Mouse (Mus musculus) liver, embryonic 14.5 days (tissue): ENCODE data around the gene Tes. TPM values are rescaled to one million over a fixed set of nuclear protein-coding genes. Genes with fewer than 3 reads are reported as not detected.

Experiments used
- ATAC-seq: fragments of 200-750 bp; cut with Nextera tagmentation; 2 replicates; pipeline ENCODE4 v1.8.0; 2017; ENCODE audit warnings: moderate number of reproducible peaks, mild to moderate bottlenecking, moderate library complexity; ENCODE audit not compliant: insufficient read depth
- DNase-seq, 3 experiments: peaks; one replicate each; pipeline ENCODE4 v3.0.0-alpha.2; 2012 to 2013; ENCODE audit warnings: low read depth in 3 of 3, low spot score in 3 of 3
- H3K27ac ChIP-seq: fragments of 300-500 bp; sonication (generic); 2 replicates; pipeline ENCODE4 v1.5.1; 2014; ENCODE audit warnings: moderate library complexity, mild to moderate bottlenecking, control low read depth, inconsistent platforms
- H3K27me3 ChIP-seq: fragments of 300-500 bp; sonication (generic); 2 replicates; pipeline ENCODE4 v1.6.1; 2014; ENCODE audit warnings: mild to moderate bottlenecking, low read length, moderate library complexity; ENCODE audit not compliant: control insufficient read depth, insufficient read depth
- H3K36me3 ChIP-seq: fragments of 300-500 bp; sonication (generic); replicated peaks from 2 replicates; pipeline ENCODE4 v1.6.1; 2014; ENCODE audit warnings: low read depth; ENCODE audit not compliant: control insufficient read depth, insufficient read depth
- H3K4me1 ChIP-seq, 2 experiments: fragments of 200-500 bp in 1 of 2; fragments of 300-500 bp in 1 of 2; sonication (generic) in 1 of 2; replicated peaks; 2 replicates each; pipeline ENCODE4 v1.6.1; 2012 to 2014; ENCODE audit warnings: antibody characterized with exemption in 1 of 2, inconsistent platforms in 1 of 2, low read length in 1 of 2; ENCODE audit not compliant: control insufficient read depth in 2 of 2, insufficient read depth in 2 of 2
- H3K4me2 ChIP-seq: fragments of 300-500 bp; sonication (generic); 2 replicates; pipeline ENCODE4 v1.6.1; 2014; ENCODE audit warnings: low read depth, mild to moderate bottlenecking, control low read depth, moderate library complexity
- H3K4me3 ChIP-seq, 2 experiments: fragments of 200-500 bp in 1 of 2; fragments of 300-500 bp in 1 of 2; sonication (generic) in 1 of 2; 2 replicates each; pipeline ENCODE4 v1.5.1; 2012 to 2014; ENCODE audit warnings: low read depth in 2 of 2, low read length in 2 of 2, mild to moderate bottlenecking in 2 of 2, control low read depth in 1 of 2, inconsistent platforms in 1 of 2, moderate library complexity in 1 of 2; ENCODE audit not compliant: insufficient read depth in 1 of 2
- H3K9ac ChIP-seq: fragments of 300-500 bp; sonication (generic); replicated peaks from 2 replicates; pipeline ENCODE4 v1.6.1; 2014; ENCODE audit warnings: mild to moderate bottlenecking, control low read depth, moderate library complexity
- H3K9me3 ChIP-seq: fragments of 300-500 bp; sonication (generic); 2 replicates; pipeline ENCODE4 v1.6.1; 2016; ENCODE audit warnings: low read length, mixed read lengths; ENCODE audit not compliant: control insufficient read depth
- CTCF ChIP-seq: IDR thresholded peaks from 2 replicates; pipeline ENCODE4 v1.5.1; 2016; ENCODE audit warnings: antibody characterized with exemption, low read depth, control low read depth
- EP300 ChIP-seq: IDR thresholded peaks from 2 replicates; pipeline ENCODE4 v1.6.1; 2016; ENCODE audit warnings: antibody characterized with exemption, low read depth
- WGBS: fragments of 180-500 bp; shearing (Covaris S2); extraction: QIAGEN DNeasy Blood & Tissue Kit; methylation state at CpG from one replicate; pipeline ENCODE4 v1.1.7; 2014; ENCODE audit not compliant: insufficient replicate concordance; 5-methylcytosine and 5-hydroxymethylcytosine counted together
- polyA plus RNA-seq, 2 experiments: library from polyadenylated mRNA; depleted of rRNA in 1 of 2; stranded (reverse) in 1 of 2; unstranded in 1 of 2; fragments of >200 nt; fragmentation: Nextera tagmentation in 1 of 2; extraction: Ambion mirVana in 1 of 2; gene quantifications; 2 replicates each; pipeline versions ENCODE4 v1.2.1 to v1.2.3; 2012 to 2014

The Tes gene
- polyA plus RNA-seq, 2 experiments: 2.6 to 4.5 TPM

- Histone ChIP-seq H3K27me3 (no peaks in the 10 kb centered on the region), H3K27ac (no peak overlapping the region), H3K36me3 (no peaks in the 10 kb centered on the region), H3K9ac (no peak overlapping the region), H3K4me1 (no peaks in the 10 kb centered on the region), H3K4me2 (no peak overlapping the region), H3K4me3 (no peak overlapping the region), H3K9me3 (no peaks in the 10 kb centered on the region)
- ATAC-seq: no peak
- no peak for DNase-seq
- TF ChIP-seq EP300: no peak
- no peak for TF ChIP-seq CTCF
- 40% methylated on average over 3 of the region's 3 CpGs for WGBS
Measured at GRCm38 (mm10) chr6:17152551-17152950, 87.6 kb downstream of the Tes start.

Other genes with a start within 250 kb of the Tes start
- 3.6 and 4.0 TPM in 2 replicates for gene Tfec, start 166.7 kb upstream of the Tes start, polyA plus RNA-seq (2012; rRNA removed)
- gene Tfec, start 166.7 kb upstream of the Tes start, polyA plus RNA-seq (2014; fragmentation: Nextera tagmentation; extraction: Ambion mirVana): 3.7 and 4.7 TPM in 2 replicates
- gene Cav2, start 216.0 kb downstream of the Tes start, polyA plus RNA-seq (2012; rRNA removed): 0.61 and 0.87 TPM in 2 replicates
- gene Cav2, start 216.0 kb downstream of the Tes start, polyA plus RNA-seq (2014; fragmentation: Nextera tagmentation; extraction: Ambion mirVana): 2.2 and 2.6 TPM in 2 replicates
- gene Cav1, start 241.2 kb downstream of the Tes start, polyA plus RNA-seq (2012; rRNA removed): 0.84 and 1.8 TPM in 2 replicates
- 3.5 TPM in 2 replicates for gene Cav1, start 241.2 kb downstream of the Tes start, polyA plus RNA-seq (2014; fragmentation: Nextera tagmentation; extraction: Ambion mirVana)